Mouse (Mus musculus) urinary bladder, adult 2 months (tissue): ENCODE results near the gene Gcnt3. TPM values are rescaled to one million over a fixed set of nuclear protein-coding genes. Genes with fewer than 3 reads are reported as not detected.
A peak's percentile ranks its signal among the peaks of the same experiment; 100 is the strongest.

Experiments used
- DNase-seq: peaks from one replicate; pipeline ENCODE4 v3.0.0; 2022; ENCODE audit warnings: low spot score
- polyA plus RNA-seq: library from polyadenylated mRNA; depleted of rRNA; stranded (reverse); fragments of >200 nt; gene quantifications from 2 replicates; pipeline ENCODE4 v1.2.3, GENCODE M21; 2012; rRNA removed

The Gcnt3 gene
- polyA plus RNA-seq, 1 experiment, result 2.6 TPM

DNA sequence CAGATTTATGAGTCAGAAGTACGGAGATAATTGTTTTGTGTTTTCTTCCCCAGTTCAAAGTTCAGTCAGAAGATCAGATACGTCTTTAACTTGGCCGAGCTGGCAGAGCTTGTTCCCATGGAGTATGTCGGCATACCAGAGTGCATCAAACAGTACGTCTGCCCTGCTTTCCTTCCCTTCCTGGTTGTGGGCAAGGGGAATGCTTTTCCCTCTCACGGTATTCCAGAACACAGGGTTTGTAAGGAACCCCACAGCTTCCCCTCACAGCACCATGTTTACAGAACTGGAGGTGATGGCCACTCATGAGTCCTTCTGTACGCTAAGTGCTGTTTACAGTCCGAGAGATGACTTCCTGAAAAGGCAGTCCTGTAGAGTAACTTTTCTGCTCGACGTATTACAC lies 34.4 kb downstream of the Gcnt3 start:
- DNase-seq, result no peak

- no peak for DNase-seq
Observed at GRCm38 (mm10) chr9:69999318-69999717, 38.6 kb downstream of the Gcnt3 start.

GRCm38 (mm10) chr9:69994547-69994946 lies 43.3 kb downstream of the Gcnt3 start:
- DNase-seq, result no peak

DNA sequence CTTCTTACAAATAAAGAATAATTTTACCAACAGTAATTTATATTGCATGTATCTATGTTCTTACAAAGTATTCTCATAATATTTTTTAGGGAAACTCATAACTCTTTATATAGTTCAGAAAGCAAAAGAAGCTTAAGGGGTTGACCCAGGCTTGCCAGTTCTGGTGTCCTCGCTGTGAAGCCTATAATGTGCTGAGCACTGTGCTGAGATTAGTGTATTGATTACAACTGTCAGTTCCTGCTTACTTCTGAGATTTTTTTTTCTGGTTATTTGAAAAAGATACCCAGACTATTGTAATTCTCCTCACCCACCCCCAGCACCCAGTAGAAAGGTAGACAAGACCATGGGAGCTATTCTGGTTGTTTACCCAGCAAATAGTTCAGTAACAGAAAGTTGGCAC lies 44.4 kb downstream of the Gcnt3 start:
- no peak for DNase-seq

DNA sequence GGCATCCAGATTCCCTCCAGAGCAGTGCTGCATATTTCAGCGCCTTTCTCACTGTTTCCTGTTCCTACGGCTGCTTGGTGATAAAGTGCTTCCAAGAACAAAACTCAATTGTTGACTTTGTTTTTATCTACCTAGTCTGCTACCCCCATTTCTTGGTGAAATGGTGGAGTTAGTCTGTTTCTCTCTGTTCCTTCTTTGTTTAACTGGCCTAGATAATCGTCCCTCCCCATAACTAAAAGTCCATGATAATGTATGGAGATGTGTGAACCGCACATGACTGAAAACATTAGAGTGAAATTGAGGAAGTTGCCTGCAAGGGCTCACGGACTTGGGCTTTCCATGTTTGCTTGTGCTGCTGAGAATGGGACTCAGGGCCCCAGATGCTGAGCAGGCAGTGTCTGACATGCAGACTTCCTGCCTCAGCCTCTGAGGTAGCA lies 45.0 kb downstream of the Gcnt3 start:
- DNase-seq, result no peak

DNA sequence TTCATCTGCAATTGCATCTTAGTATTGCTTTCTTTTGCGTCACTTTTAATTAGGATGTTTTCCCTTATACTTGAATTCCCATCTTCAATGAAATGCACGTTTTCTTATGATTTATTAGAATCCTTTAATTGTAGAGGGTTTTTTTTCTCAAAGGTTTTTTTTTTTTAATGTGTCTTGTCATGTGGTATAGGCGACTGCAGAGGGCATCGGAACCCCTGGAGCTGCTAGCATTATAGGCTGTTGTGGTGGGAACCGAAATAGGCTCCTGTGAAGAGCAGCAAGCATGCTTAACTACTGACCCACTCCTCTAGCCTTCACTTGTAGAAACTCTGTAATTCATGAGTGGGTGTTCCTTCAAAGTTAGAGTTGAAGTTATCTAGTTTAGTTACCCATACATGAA lies 47.5 kb downstream of the Gcnt3 start:
- no peak for DNase-seq

DNA sequence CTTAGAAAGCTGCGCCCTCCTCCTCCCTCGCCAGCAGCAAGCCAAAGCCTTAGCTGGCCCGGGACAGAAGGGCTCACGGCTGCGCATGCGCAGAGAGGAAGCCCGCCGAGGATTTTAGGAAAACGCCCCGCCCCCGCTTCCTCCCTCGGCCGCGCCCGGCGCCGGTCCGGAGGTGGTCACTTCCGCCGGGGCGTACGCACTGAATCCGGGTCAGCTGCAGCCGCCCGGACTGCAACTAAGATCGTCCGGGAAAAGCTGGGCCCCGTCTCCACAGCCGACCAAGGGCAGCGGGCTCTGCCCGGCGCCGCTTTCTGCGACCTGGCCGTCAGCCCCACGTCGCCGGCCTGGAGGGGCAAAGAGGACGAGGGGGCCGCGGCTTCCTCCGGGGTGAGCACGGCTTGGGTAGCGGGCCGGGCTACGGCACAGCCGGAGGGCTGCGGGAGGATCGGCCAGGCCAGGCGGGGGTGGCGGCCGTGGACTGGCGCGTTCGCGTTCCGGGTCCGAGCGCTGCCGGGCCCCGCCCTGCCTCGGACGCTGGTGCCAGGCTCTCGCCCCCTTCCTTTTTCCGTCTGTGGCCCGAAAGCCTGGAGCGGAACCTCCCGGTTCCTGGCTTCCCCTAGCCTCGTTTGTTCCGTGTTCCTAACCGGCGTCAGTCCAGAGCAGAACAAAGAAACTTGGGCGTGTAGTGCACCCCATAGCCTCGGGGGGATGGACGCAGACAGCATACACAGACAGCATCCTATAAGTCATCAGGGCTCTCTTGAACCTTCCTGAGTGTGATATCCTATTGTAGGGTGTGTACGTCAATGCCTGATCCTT lies 48.4 kb downstream of the Gcnt3 start, which contains the start of gene Bnip2:
Gene Bnip2, plus strand, starts transcription at position 164 of the 819 bp plus-strand sequence.
- peak; percentile 95 for DNase-seq

DNA sequence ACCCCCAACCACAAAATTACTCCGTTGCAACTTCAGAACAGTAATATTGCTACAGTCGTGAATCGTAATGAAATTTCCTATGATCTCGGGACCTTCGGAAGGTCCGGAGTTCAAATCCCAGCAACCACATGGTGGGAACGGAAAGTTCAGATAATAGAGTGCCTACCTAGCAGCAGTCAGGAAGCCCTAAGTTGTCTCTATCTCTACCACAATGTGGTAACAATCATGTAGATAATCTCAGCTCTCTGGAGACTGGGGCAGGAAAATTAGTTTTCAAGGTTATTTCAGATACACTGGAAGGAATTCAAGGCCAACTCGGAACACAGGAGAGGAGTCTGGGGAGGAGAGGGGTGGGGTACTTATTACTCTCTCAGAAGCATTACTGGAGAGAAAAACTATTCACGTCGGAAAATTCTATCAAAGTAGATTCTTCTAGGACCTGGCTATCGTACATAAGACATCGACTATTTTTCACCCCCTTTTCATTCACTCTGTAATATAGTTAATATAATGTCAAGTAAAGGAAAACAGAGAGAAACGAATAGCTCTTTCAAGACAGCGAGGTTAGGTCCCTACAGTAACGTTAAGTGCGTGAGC lies 49.1 kb downstream of the Gcnt3 start:
- no peak for DNase-seq

DNA sequence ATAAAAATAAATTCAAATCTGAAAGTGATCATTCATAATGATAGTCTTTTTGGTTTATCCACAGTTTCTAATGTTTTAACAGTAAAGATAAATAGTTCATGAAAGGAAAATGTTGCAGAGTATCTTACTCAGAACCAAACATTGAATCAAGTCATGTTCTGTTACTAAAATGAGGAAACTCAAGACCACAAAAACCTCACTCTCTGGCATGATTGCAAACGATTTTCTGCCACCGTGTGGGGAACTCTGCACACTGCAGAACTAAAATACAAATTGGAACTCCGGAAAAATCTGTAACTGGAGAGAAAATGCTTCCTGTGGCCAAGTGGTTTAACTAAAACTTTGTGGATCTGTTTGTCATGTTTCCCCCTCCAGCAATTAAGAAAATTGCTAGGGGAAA lies 50.3 kb downstream of the Gcnt3 start:
- no peak for DNase-seq

DNA sequence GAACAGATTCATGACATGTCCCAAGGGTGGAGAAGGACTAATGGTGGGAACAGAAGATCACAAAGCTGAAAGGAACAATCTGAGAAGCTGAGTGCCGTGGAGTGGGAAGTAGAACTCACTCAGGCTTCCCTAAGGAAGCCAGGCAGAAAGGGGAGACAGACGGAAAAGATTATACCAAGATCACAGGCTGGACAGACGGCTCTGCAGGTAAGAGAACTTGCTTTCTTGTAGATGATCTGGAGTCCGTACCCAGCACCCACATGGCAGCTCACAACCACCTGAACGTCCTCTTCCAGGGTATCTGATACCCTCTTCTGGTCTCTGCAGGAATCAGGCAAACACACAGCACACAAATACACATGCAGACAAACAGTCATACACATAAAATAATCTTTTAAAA lies 51.3 kb downstream of the Gcnt3 start:
- no peak for DNase-seq

GRCm38 (mm10) chr9:69986063-69986462 lies 51.8 kb downstream of the Gcnt3 start:
- no peak for DNase-seq

GRCm38 (mm10) chr9:69985526-69985925 lies 52.4 kb downstream of the Gcnt3 start:
- DNase-seq, result no peak

Other genes starting within 250 kb of the Gcnt3 start
- gene Bnip2, start 48.6 kb downstream of the Gcnt3 start, polyA plus RNA-seq, result 121 and 126 TPM in 2 replicates
- gene Gtf2a2, start 25.5 kb downstream of the Gcnt3 start, polyA plus RNA-seq, result 83.3 and 119 TPM in 2 replicates
- gene Fam81a, start 104.5 kb upstream of the Gcnt3 start, polyA plus RNA-seq, result 1.6 and 2.0 TPM in 2 replicates
- gene Myo1e, start 169.3 kb upstream of the Gcnt3 start, polyA plus RNA-seq, result 14.0 and 16.0 TPM in 2 replicates